Mouse (Mus musculus) kidney, embryonic 14.5 days (tissue): ENCODE measurements around the gene Babam2. TPM values are rescaled to one million over a fixed set of nuclear protein-coding genes. Genes with fewer than 3 reads are reported as not detected.

Source experiments
- ATAC-seq: fragments of 200-750 bp; cut with Nextera tagmentation; 2 replicates; pipeline ENCODE4 v1.8.0; 2017; ENCODE audit warnings: moderate number of reproducible peaks, mild to moderate bottlenecking, moderate TSS enrichment, moderate library complexity; ENCODE audit not compliant: low FRiP score, low TSS enrichment
- H3K27ac ChIP-seq: fragments of 300-500 bp; sonication (generic); 2 replicates; pipeline ENCODE4 v1.5.1; 2014; ENCODE audit warnings: low read depth, mild to moderate bottlenecking, low read length, moderate library complexity, mixed read lengths
- H3K27me3 ChIP-seq: fragments of 300-500 bp; sonication (generic); 2 replicates; pipeline ENCODE4 v1.6.1; 2014; ENCODE audit warnings: mild to moderate bottlenecking, low read length; ENCODE audit not compliant: control insufficient read depth, insufficient read depth
- H3K36me3 ChIP-seq: fragments of 300-500 bp; sonication (generic); 2 replicates; pipeline ENCODE4 v1.6.1; 2014; ENCODE audit warnings: low read length, mixed read lengths; ENCODE audit not compliant: control insufficient read depth, insufficient read depth
- H3K4me1 ChIP-seq: fragments of 300-500 bp; sonication (generic); 2 replicates; pipeline ENCODE4 v1.6.1; 2014; ENCODE audit warnings: low read length, mixed read lengths; ENCODE audit not compliant: control insufficient read depth, insufficient read depth
- H3K4me2 ChIP-seq: fragments of 300-500 bp; sonication (generic); replicated peaks from 2 replicates; pipeline ENCODE4 v1.6.1; 2014; ENCODE audit warnings: low read depth, mild to moderate bottlenecking, low read length
- H3K4me3 ChIP-seq: fragments of 300-500 bp; sonication (generic); 2 replicates; pipeline ENCODE4 v1.5.1; 2014; ENCODE audit warnings: mild to moderate bottlenecking, low read length
- H3K9ac ChIP-seq: fragments of 300-500 bp; sonication (generic); 2 replicates; pipeline ENCODE4 v1.6.1; 2014; ENCODE audit warnings: low read depth, mild to moderate bottlenecking, low read length, moderate library complexity
- H3K9me3 ChIP-seq: fragments of 300-500 bp; sonication (generic); 2 replicates; pipeline ENCODE4 v1.6.1; 2016; ENCODE audit warnings: low read length; ENCODE audit not compliant: control insufficient read depth
- WGBS: fragments of 180-500 bp; shearing (Covaris S2); extraction: QIAGEN DNeasy Blood & Tissue Kit; methylation state at CpG from one replicate; pipeline ENCODE4 v1.1.7; 2014; 5-methylcytosine and 5-hydroxymethylcytosine counted together
- polyA plus RNA-seq: library from polyadenylated mRNA; unstranded; fragments of >200 nt; fragmentation: Nextera tagmentation; extraction: Ambion mirVana; gene quantifications from 2 replicates; pipeline ENCODE4 v1.2.1, GENCODE M21; 2014

Gene Babam2
- polyA plus RNA-seq, 1 experiment from 2014 or later = 60.6 TPM

GRCm38 (mm10) chr5:31864095-31864494 lies 166.6 kb downstream of the Babam2 start:
- H3K9ac ChIP-seq = no peak overlapping the region
- H3K36me3 ChIP-seq = no peaks in the 10 kb centered on the region
- 36% methylated on average over 2 of the region's 2 CpGs for WGBS

GRCm38 (mm10) chr5:31866071-31866470 lies 168.6 kb downstream of the Babam2 start:
- Histone ChIP-seq H3K9ac (no peak overlapping the region), H3K9me3 (no peaks in the 10 kb centered on the region), H3K4me2 (no peak overlapping the region), H3K27me3 (no peaks in the 10 kb centered on the region), H3K27ac (no peak overlapping the region), H3K4me3 (no peak overlapping the region), H3K36me3 (no peaks in the 10 kb centered on the region), H3K4me1 (0 out of 2 replicates have a peak, but pooled peaks cover 2% of the 10 kb centered on the region)
- 77% methylated on average over 3 of the region's 3 CpGs for WGBS
- no peak for ATAC-seq

More at GRCm38 (mm10) chr5:31864095-31864494, 166.6 kb downstream of the Babam2 start:
- Histone ChIP-seq H3K4me1 (0 out of 2 replicates have a peak, but pooled peaks cover 2% of the 10 kb centered on the region), H3K4me3 (no peak overlapping the region), H3K9me3 (no peaks in the 10 kb centered on the region), H3K27me3 (no peaks in the 10 kb centered on the region), H3K4me2 (no peak overlapping the region), H3K27ac (no peak overlapping the region)
- no peak for ATAC-seq

GRCm38 (mm10) chr5:31870856-31871520 lies 173.5 kb downstream of the Babam2 start:
- H3K27me3 ChIP-seq = no peaks in the 10 kb centered on the region
- no peak overlapping the region for H3K9ac ChIP-seq
- no peaks in the 10 kb centered on the region for H3K9me3 ChIP-seq
- no peak overlapping the region for H3K4me3 ChIP-seq
- H3K4me2 ChIP-seq = no peak overlapping the region
- no peak for ATAC-seq
- no peaks in the 10 kb centered on the region for H3K4me1 ChIP-seq
- no peaks in the 10 kb centered on the region for H3K36me3 ChIP-seq
- WGBS = 73% methylated on average over 8 of the region's 8 CpGs
- no peak overlapping the region for H3K27ac ChIP-seq

- 93% methylated on average over 2 of the region's 2 CpGs for WGBS
- ATAC-seq = no peak
These were observed 175.8 kb downstream of the Babam2 start for GRCm38 (mm10) chr5:31873328-31873727.

GRCm38 (mm10) chr5:31874543-31874942 lies 177.1 kb downstream of the Babam2 start:
- H3K36me3 ChIP-seq = no peaks in the 10 kb centered on the region
- H3K27me3 ChIP-seq = no peaks in the 10 kb centered on the region
- no peaks in the 10 kb centered on the region for H3K4me1 ChIP-seq
- no peak overlapping the region for H3K4me2 ChIP-seq
- no peak overlapping the region for H3K27ac ChIP-seq
- 85% methylated on average over 1 of the region's 1 CpGs for WGBS
- H3K4me3 ChIP-seq = no peak overlapping the region
- ATAC-seq = no peak
- H3K9ac ChIP-seq = no peak overlapping the region
- H3K9me3 ChIP-seq = no peaks in the 10 kb centered on the region

More at GRCm38 (mm10) chr5:31873328-31873727, 175.8 kb downstream of the Babam2 start:
- Histone ChIP-seq H3K9me3 (no peaks in the 10 kb centered on the region), H3K27me3 (no peaks in the 10 kb centered on the region), H3K9ac (no peak overlapping the region), H3K27ac (no peak overlapping the region), H3K4me2 (no peak overlapping the region), H3K4me1 (no peaks in the 10 kb centered on the region), H3K36me3 (no peaks in the 10 kb centered on the region), H3K4me3 (no peak overlapping the region)

- H3K9ac ChIP-seq = no peak overlapping the region
These were observed 178.0 kb downstream of the Babam2 start for GRCm38 (mm10) chr5:31875443-31875842.

GRCm38 (mm10) chr5:31876216-31876974 lies 178.9 kb downstream of the Babam2 start:
- 58% methylated on average over 8 of the region's 8 CpGs for whole genome bisulfite sequencing
- H3K4me1 ChIP-seq = no peaks in the 10 kb centered on the region
- no peaks in the 10 kb centered on the region for H3K9me3 ChIP-seq
- H3K4me3 ChIP-seq = no peak overlapping the region
- no peak overlapping the region for H3K4me2 ChIP-seq
- H3K36me3 ChIP-seq = no peaks in the 10 kb centered on the region
- ATAC-seq = no peak
- H3K27ac ChIP-seq = no peak overlapping the region; the same call in 1 of the 2 replicates
- H3K9ac ChIP-seq = no peak overlapping the region
- no peaks in the 10 kb centered on the region for H3K27me3 ChIP-seq

More at GRCm38 (mm10) chr5:31875443-31875842, 178.0 kb downstream of the Babam2 start:
- no peaks in the 10 kb centered on the region for H3K4me1 ChIP-seq
- H3K27ac ChIP-seq = 0 out of 2 replicates have a peak overlapping the region, but pooled peaks have one; percentile 7
- H3K36me3 ChIP-seq = no peaks in the 10 kb centered on the region
- H3K4me2 ChIP-seq = no peak overlapping the region
- no peaks in the 10 kb centered on the region for H3K9me3 ChIP-seq
- no peaks in the 10 kb centered on the region for H3K27me3 ChIP-seq
- WGBS = 86% methylated on average over 3 of the region's 3 CpGs
- no peak overlapping the region for H3K4me3 ChIP-seq
- ATAC-seq = no peak

- no peak for ATAC-seq
- no peaks in the 10 kb centered on the region for H3K4me1 ChIP-seq
- 71% methylated on average over 2 of the region's 2 CpGs for WGBS
- H3K36me3 ChIP-seq = no peaks in the 10 kb centered on the region
- H3K4me2 ChIP-seq = no peak overlapping the region
- H3K9me3 ChIP-seq = no peaks in the 10 kb centered on the region
- no peak overlapping the region for H3K4me3 ChIP-seq
- H3K27me3 ChIP-seq = no peaks in the 10 kb centered on the region
- H3K9ac ChIP-seq = no peak overlapping the region
- no peak overlapping the region for H3K27ac ChIP-seq
These were observed 183.0 kb downstream of the Babam2 start for GRCm38 (mm10) chr5:31880457-31880856.

- Histone ChIP-seq H3K27ac (no peak overlapping the region), H3K4me3 (no peak overlapping the region), H3K36me3 (no peaks in the 10 kb centered on the region), H3K4me2 (no peak overlapping the region), H3K9me3 (no peaks in the 10 kb centered on the region), H3K9ac (no peak overlapping the region), H3K4me1 (no peaks in the 10 kb centered on the region), H3K27me3 (no peaks in the 10 kb centered on the region)
- 83% methylated on average over 3 of the region's 3 CpGs for WGBS
- no peak for ATAC-seq
These were observed 184.8 kb downstream of the Babam2 start for GRCm38 (mm10) chr5:31882297-31882696.
